Mouse (Mus musculus) midbrain, embryonic 11.5 days (tissue): ENCODE results near the gene Ror2. TPM values are rescaled to one million over a fixed set of nuclear protein-coding genes. Genes with fewer than 3 reads are reported as not detected.

Experiments used
- ATAC-seq: fragments of 200-750 bp; cut with Nextera tagmentation; 2 replicates; pipeline ENCODE4 v1.8.0; 2017; ENCODE audit warnings: moderate TSS enrichment, moderate library complexity; ENCODE audit not compliant: low FRiP score
- DNase-seq: peaks from one replicate; pipeline ENCODE4 v3.0.0; 2015; ENCODE audit warnings: low spot score; ENCODE audit errors: missing footprints
- H3K27ac ChIP-seq: fragments of 300-500 bp; sonication (generic); 2 replicates; pipeline ENCODE4 v1.5.1; 2014; ENCODE audit warnings: low read depth, low read length
- H3K27me3 ChIP-seq: fragments of 300-500 bp; sonication (generic); 2 replicates; pipeline ENCODE4 v1.6.1; 2014; ENCODE audit warnings: mild to moderate bottlenecking, low read length, moderate library complexity, mixed read lengths; ENCODE audit not compliant: control insufficient read depth, insufficient read depth
- H3K36me3 ChIP-seq: fragments of 300-500 bp; sonication (generic); 2 replicates; pipeline ENCODE4 v1.6.1; 2014; ENCODE audit warnings: mild to moderate bottlenecking, low read length, moderate library complexity, mixed read lengths; ENCODE audit not compliant: control insufficient read depth, insufficient read depth
- H3K4me1 ChIP-seq: fragments of 300-500 bp; sonication (generic); 2 replicates; pipeline ENCODE4 v1.6.1; 2014; ENCODE audit warnings: low read length; ENCODE audit not compliant: control insufficient read depth, insufficient read depth
- H3K4me2 ChIP-seq: fragments of 300-500 bp; sonication (generic); 2 replicates; pipeline ENCODE4 v1.6.1; 2014; ENCODE audit warnings: mild to moderate bottlenecking, moderate library complexity
- H3K4me3 ChIP-seq: fragments of 300-500 bp; sonication (generic); 2 replicates; pipeline ENCODE4 v1.5.1; 2014; ENCODE audit warnings: low read depth, low read length
- H3K9ac ChIP-seq: fragments of 300-500 bp; sonication (generic); 2 replicates; pipeline ENCODE4 v1.6.1; 2014; ENCODE audit warnings: low read length
- H3K9me3 ChIP-seq: fragments of 300-500 bp; sonication (generic); 2 replicates; pipeline ENCODE4 v1.6.1; 2016; ENCODE audit warnings: low read length; ENCODE audit not compliant: control insufficient read depth
- WGBS: fragments of 180-500 bp; shearing (Covaris S2); extraction: QIAGEN DNeasy Blood & Tissue Kit; methylation state at CpG from one replicate; pipeline ENCODE4 v1.1.7; 2014; 5-methylcytosine and 5-hydroxymethylcytosine counted together
- polyA plus RNA-seq: library from polyadenylated mRNA; unstranded; fragments of >200 nt; fragmentation: Nextera tagmentation; extraction: Ambion mirVana; gene quantifications from 2 replicates; pipeline ENCODE4 v1.2.1, GENCODE M21; 2014

The Ror2 gene
- polyA plus RNA-seq, 1 experiment from 2014 or later, result 4.8 TPM

- no peak overlapping the region for H3K4me2 ChIP-seq
- no peak overlapping the region for H3K27ac ChIP-seq
- ATAC-seq (no peak), DNase-seq (no peak)
- H3K4me1 ChIP-seq, result peaks cover 31% of the 10 kb centered on the region
- no peaks in the 10 kb centered on the region for H3K36me3 ChIP-seq
- no peaks in the 10 kb centered on the region for H3K9me3 ChIP-seq
- WGBS, result 5% methylated on average over 9 of the region's 9 CpGs
- H3K4me3 ChIP-seq, result no peak overlapping the region
- peaks cover 3% of the 10 kb centered on the region for H3K27me3 ChIP-seq
- H3K9ac ChIP-seq, result no peak overlapping the region
Observed at GRCm38 (mm10) chr13:53233381-53233780, 52.5 kb downstream of the Ror2 start.

DNA sequence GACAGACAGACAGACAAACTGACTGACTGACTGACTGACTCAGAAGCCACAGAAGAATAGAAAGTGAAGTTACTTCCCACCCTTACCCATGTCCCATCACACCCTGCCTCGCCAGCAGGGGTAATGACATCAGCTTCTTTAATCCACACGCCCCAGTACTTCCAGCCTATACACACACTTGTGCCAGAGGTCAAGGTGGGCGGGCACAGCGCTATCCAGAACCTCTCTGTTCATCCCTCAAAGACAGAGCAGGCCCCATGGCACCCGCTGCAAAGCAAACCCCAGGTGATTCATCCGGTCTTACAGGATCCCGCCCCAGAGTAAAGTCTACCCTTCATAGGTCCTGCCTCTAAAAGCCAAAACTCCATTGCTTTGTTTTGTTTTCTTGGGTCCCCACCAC, 53.5 kb downstream of the Ror2 start:
- Histone ChIP-seq H3K9ac (no peak overlapping the region), H3K4me1 (peaks cover 31% of the 10 kb centered on the region), H3K4me2 (no peak overlapping the region), H3K9me3 (no peaks in the 10 kb centered on the region), H3K36me3 (no peaks in the 10 kb centered on the region), H3K27me3 (peaks cover 3% of the 10 kb centered on the region), H3K4me3 (no peak overlapping the region), H3K27ac (no peak overlapping the region)
- DNase-seq (peak; percentile 90), ATAC-seq (peak; percentile 24; the same call in 1 of the 2 replicates)
- WGBS, result 13% methylated on average over 7 of the region's 7 CpGs

DNA sequence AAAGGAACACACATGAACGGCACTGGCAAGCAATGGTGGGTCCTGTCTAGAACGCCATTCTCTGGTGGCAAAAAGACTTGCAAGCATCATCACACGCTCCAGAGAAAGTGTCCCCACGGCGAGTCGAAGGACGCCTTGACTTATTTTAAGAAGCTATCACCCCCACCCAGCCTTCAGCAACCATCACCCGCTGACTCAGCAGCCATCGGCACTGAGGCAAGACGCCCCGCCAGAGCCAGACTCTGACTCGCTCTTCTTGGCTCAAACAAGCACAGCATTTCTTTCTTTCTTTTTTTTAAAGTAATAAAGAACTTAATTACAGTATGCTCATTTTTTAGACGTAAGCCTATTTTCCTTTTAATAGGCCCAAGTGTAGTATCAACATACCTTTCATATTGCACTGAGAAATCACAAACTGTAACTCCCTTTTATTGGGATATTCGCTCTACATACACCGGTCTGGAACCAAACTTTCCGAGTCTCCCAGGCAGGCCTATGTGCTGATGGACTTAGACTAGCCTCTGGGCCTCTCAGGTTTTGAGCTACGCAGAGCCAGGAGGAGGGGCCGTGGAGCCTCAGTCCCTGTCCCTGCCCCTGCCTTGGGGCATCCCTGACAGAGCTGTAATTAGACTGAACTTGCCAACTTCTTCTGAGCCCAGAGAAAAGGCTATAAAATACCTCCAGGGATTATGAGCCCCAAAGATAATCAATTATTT, 55.3 kb downstream of the Ror2 start:
- Histone ChIP-seq H3K27ac (no peak overlapping the region), H3K9me3 (no peaks in the 10 kb centered on the region), H3K9ac (no peak overlapping the region), H3K27me3 (no peaks in the 10 kb centered on the region), H3K4me3 (no peak overlapping the region), H3K36me3 (no peaks in the 10 kb centered on the region), H3K4me2 (no peak overlapping the region), H3K4me1 (peaks cover 25% of the 10 kb centered on the region)
- ATAC-seq (no peak), DNase-seq (no peak)
- 72% methylated on average over 18 of the region's 18 CpGs for WGBS

- no peaks in the 10 kb centered on the region for H3K27me3 ChIP-seq
- peaks cover 5% of the 10 kb centered on the region; the same call in 1 of the 2 replicates for H3K4me1 ChIP-seq
- DNase-seq (no peak), ATAC-seq (no peak)
- 65% methylated on average over 6 of the region's 6 CpGs for WGBS
- 0 out of 2 replicates have a peak, but pooled peaks cover 2% of the 10 kb centered on the region for H3K36me3 ChIP-seq
- H3K27ac ChIP-seq, result no peak overlapping the region
- H3K9ac ChIP-seq, result no peak overlapping the region
- H3K4me3 ChIP-seq, result no peak overlapping the region
- peaks cover 8% of the 10 kb centered on the region; the same call in 1 of the 2 replicates for H3K9me3 ChIP-seq
- H3K4me2 ChIP-seq, result no peak overlapping the region
Observed at GRCm38 (mm10) chr13:53227019-53227418, 58.9 kb downstream of the Ror2 start.

- Histone ChIP-seq H3K4me2 (no peak overlapping the region), H3K4me3 (no peak overlapping the region), H3K36me3 (0 out of 2 replicates have a peak, but pooled peaks cover 2% of the 10 kb centered on the region), H3K9me3 (peaks cover 8% of the 10 kb centered on the region; the same call in 1 of the 2 replicates), H3K27ac (no peak overlapping the region), H3K4me1 (peaks cover 3% of the 10 kb centered on the region; the same call in 1 of the 2 replicates), H3K9ac (no peak overlapping the region), H3K27me3 (no peaks in the 10 kb centered on the region)
- DNase-seq (no peak), ATAC-seq (no peak)
- WGBS, result 92% methylated on average over 7 of the region's 7 CpGs
Observed at GRCm38 (mm10) chr13:53226461-53226860, 59.5 kb downstream of the Ror2 start.

- H3K4me2 ChIP-seq, result no peak overlapping the region
- no peaks in the 10 kb centered on the region for H3K27me3 ChIP-seq
- H3K36me3 ChIP-seq, result 0 out of 2 replicates have a peak, but pooled peaks cover 2% of the 10 kb centered on the region
- ATAC-seq (no peak), DNase-seq (no peak)
- H3K9me3 ChIP-seq, result peaks cover 8% of the 10 kb centered on the region; the same call in 1 of the 2 replicates
- WGBS, result 100% methylated on average over 3 of the region's 3 CpGs
- H3K4me1 ChIP-seq, result peaks cover 2% of the 10 kb centered on the region; the same call in 1 of the 2 replicates
- no peak overlapping the region for H3K4me3 ChIP-seq
- H3K27ac ChIP-seq, result no peak overlapping the region
- no peak overlapping the region for H3K9ac ChIP-seq
Observed at GRCm38 (mm10) chr13:53225925-53226324, 60.0 kb downstream of the Ror2 start.

DNA sequence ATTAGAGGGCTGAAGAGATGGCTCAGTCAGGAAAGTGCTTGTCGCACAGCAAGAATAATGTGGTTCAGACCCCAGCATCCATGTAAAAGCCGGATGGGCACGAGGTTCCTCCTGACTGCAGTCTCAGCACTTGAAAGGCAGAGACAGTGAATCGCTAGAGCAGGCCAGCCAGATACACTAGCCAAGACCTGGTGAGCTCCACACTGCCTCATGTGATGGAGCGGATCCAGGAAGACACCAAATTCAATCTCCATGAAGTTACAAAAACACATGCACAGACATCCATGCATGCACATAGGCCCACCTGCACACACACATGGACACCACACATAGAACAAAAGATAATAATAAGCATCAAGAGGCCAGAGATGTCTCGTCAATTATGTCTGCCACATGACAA, 64.7 kb downstream of the Ror2 start:
- H3K36me3 ChIP-seq, result 0 out of 2 replicates have a peak, but pooled peaks cover 2% of the 10 kb centered on the region
- 92% methylated on average over 6 of the region's 6 CpGs for whole genome bisulfite sequencing
- DNase-seq, result no peak

GRCm38 (mm10) chr13:53219889-53220288, 66.0 kb downstream of the Ror2 start:
- no peak for ATAC-seq

More for the DNA sequence above, 64.7 kb downstream of the Ror2 start:
- no peaks in the 10 kb centered on the region for H3K4me1 ChIP-seq
- H3K4me3 ChIP-seq, result no peak overlapping the region
- no peak overlapping the region for H3K4me2 ChIP-seq
- H3K27ac ChIP-seq, result no peak overlapping the region
- peaks cover 8% of the 10 kb centered on the region; the same call in 1 of the 2 replicates for H3K9me3 ChIP-seq
- no peak for ATAC-seq
- H3K9ac ChIP-seq, result no peak overlapping the region
- H3K27me3 ChIP-seq, result no peaks in the 10 kb centered on the region

DNA sequence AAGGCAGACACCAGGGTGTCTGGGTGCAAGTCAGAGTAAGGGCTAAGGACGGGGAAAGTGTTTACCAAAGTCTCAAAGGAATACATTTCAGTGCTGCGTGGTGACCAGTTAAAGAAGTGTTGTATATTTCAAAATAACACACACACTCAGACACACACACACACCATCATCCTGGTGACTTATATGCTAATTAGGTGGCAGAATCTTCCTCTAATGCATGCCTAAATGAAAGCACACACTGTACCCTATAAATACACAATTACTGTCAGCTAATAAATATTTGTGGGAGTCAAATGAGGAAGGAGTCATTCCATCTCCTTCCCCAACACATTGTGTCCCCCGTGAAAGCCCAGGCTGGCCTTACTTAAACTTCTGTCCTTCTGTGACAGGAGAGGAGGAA, 66.5 kb downstream of the Ror2 start:
- no peak overlapping the region for H3K27ac ChIP-seq
- WGBS, result 92% methylated on average over 3 of the region's 3 CpGs
- DNase-seq, result no peak
- no peak overlapping the region for H3K9ac ChIP-seq
- H3K4me3 ChIP-seq, result no peak overlapping the region
- no peak for ATAC-seq
- H3K27me3 ChIP-seq, result no peaks in the 10 kb centered on the region
- no peak overlapping the region for H3K4me2 ChIP-seq
- H3K9me3 ChIP-seq, result peaks cover 3% of the 10 kb centered on the region; the same call in 1 of the 2 replicates
- H3K36me3 ChIP-seq, result 0 out of 2 replicates have a peak, but pooled peaks cover under 1% of the 10 kb centered on the region
- H3K4me1 ChIP-seq, result no peaks in the 10 kb centered on the region

More at GRCm38 (mm10) chr13:53219889-53220288, 66.0 kb downstream of the Ror2 start:
- Histone ChIP-seq H3K9ac (no peak overlapping the region), H3K9me3 (peaks cover 7% of the 10 kb centered on the region; the same call in 1 of the 2 replicates), H3K27me3 (no peaks in the 10 kb centered on the region), H3K4me1 (no peaks in the 10 kb centered on the region), H3K27ac (no peak overlapping the region), H3K36me3 (0 out of 2 replicates have a peak, but pooled peaks cover 2% of the 10 kb centered on the region), H3K4me2 (no peak overlapping the region), H3K4me3 (no peak overlapping the region)
- DNase-seq, result no peak
- 91% methylated on average over 10 of the region's 10 CpGs for WGBS
